Mouse (Mus musculus) lung, adult 2 months (tissue): ENCODE measurements around the gene Gstcd.

ENCODE experiments used
- CTCF ChIP-seq: fragments of 200-500 bp; IDR thresholded peaks from 2 replicates; pipeline ENCODE4 v1.5.1; 2011; ENCODE audit warnings: mild to moderate bottlenecking, low read length, control low read depth; ENCODE audit not compliant: insufficient read depth
- POLR2A ChIP-seq: fragments of 200-500 bp; IDR thresholded peaks from 2 replicates; pipeline ENCODE4 v1.6.1; 2011; ENCODE audit warnings: low read depth, mild to moderate bottlenecking, control low read depth, low read length, borderline replicate concordance; ENCODE audit errors: extremely low read depth

DNA sequence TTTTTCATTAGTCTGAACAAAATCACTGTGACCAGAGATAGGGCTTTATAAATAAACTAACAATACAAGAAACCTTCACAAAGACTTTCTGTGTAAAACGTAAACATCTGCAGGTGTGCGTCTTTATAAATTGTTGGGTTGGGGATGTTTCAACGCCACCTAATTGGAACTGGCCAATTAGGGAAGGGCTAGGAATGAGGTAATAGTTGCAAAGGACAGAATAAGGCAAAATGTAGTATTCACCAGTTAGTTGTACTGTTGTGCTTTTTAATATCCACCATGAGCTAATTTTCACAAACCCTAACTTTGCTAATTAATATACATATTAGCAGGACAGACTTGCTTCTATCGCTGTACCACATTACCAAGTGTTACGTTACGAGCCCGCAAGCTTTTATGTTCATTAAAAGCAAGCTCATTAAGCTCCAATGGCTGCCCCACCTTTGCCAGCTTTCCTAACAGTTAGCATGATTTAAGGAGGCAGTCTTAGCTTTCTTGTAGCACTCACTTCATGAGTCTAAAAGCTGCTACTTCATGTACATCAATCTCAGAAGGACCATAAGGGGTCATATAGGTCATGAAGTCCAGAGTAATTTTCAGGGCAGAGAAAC lies 58.6 kb downstream of the Gstcd start:
- no peak for TF ChIP-seq CTCF
- TF ChIP-seq POLR2A: no peak
